Mouse (Mus musculus) kidney, adult 9 months (tissue): ENCODE measurements at regions not wholly inside any gene's neighbourhood (a gene's known extent, or its start where the extent isn't known, plus 50 kb on each side); places are given as distances from the start of the nearest gene placed in this dataset.

Experiments used
- DNase-seq: peaks from one replicate; pipeline ENCODE4 v3.0.0; 2022

DNA sequence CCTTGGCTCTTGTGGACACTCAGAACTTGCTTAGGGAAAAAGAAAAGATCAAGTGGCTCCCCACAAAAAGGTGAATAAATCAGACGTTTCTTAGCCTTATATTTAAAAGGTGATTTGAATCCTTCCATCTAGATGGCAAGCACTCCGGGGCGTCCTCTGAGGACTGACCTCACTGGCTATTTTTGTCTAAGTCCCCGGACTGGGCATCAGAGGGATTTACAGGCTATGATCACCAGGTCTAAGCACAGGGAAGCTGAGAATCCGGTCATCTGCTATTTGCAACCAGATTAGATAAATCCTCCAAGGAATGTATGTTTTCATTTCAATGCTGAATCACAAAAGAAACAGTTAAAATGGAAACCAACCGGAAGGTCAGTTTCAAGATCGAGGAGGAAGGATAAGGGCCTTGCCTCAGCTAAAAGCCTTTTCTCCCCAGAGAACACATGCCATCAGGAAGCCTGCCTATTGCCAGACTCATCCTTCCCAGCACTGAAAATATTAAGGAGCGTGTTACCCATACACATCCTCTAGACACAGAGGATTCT is 342.1 kb downstream of the Lpin1 start:
- no peak for DNase-seq

DNA sequence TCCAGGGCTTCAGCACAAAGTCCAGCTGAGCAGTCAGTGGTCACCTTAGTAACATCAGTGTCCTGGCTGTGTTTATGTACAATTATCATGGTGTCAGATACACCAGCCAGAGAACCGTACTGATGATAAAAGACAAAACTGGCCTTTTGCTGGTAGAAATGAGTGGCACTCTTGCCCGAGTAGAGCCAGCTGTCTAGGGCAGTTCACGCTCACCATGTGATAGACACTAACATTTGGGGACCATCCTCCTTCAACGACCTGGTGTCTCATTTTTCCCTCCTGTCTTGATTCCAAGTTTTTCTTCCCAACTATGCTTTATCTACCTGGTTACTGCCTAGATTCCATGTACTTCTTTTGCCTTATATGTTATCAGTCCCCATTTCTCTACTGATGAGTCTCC is 349.3 kb downstream of the Lpin1 start:
- no peak for DNase-seq

DNA sequence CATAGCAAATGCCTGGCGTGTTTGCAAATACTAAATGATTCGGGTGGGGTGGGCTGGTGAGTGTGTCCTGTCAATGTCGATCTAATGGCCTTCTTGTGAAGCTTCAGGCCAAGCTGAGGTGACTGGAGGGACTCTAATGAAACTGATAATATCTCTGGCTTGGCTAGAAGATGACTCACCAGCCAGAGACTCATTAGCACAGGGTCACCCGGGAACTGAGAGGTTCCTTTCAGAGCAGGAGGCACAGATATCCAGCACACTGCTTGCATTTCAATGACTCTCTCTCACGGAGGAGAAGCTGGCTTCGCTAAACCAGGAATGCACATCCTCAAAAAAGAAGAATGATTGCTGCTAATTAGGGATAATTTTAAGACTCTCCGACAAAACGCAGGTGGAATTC is 349.8 kb downstream of the Lpin1 start:
- DNase-seq = no peak

DNA sequence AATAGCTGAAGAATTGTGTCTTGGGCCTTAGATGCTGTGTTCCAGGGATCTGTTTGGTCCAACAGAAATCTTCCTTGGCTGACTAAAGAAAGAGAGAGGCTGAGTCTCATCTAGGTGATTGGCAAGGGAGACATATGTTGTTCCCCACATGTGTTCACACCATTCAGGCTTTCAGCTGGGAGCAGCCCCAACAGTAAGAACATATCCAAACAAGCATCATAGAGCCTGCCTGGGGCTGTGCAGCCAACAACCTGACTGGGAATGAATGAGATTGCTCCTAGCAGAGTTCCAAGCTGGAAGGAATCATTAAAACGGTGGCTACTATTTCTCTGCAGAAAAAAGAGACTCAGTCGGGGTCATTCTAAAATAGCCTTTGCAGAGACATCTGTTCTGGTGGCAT is 350.3 kb downstream of the Lpin1 start:
- DNase-seq = no peak

DNA sequence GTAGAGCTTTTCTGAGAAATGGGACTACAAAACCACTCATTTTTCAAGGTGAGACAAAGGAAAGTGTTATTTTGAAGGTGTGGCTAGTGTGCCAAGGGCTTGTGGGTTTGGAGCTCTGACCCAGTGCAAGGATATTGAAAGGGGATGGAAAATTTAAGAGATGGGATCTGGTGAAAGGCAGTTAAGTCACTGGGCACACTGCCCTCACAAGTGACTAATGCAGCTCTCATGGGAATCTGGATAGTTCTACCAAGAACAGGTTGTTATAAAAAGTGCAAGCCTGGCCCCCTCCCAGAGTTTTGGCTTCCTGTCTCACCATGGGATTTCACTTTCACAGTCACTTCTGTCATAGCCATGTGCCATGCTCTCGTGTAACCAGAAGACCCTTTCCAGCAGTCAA is 360.1 kb downstream of the Lpin1 start:
- no peak for DNase-seq

DNA sequence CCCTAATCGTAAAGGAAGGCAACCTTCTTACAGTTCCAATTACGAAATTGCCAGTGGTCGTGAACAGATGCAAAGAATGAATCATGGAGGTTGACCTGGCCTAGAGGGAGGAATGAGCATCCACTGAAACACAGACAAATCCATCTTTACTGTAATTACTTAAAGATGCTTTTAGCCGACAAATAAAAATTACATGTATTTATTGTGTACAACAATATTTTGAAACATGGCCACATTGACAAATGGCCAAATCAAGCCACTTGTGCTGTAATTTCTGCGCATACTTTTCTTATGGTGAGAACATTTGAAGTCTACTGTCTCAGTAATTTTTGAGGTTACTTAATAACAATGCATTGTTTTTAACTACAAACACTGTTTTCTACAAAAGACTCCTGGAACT is 360.7 kb downstream of the Lpin1 start:
- DNase-seq = no peak

DNA sequence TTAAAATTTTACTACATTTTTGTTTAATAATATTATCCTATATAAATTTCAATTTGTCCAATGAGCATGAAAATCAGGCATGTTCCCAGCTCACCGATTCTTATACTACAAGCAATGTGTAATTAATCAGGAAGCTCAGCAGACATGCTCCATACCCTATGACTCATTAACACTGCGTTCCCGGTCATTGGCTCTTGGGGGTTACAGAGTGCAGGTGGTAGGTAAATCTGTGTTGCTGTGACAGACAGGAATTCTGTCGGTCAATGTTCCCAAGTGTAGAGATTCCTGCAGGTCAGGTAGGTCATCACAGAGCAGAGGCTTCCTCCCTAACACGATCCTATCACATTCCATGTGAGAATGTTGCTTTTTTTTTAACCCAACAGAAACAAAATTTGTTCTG is 371.0 kb downstream of the Lpin1 start:
- no peak for DNase-seq

DNA sequence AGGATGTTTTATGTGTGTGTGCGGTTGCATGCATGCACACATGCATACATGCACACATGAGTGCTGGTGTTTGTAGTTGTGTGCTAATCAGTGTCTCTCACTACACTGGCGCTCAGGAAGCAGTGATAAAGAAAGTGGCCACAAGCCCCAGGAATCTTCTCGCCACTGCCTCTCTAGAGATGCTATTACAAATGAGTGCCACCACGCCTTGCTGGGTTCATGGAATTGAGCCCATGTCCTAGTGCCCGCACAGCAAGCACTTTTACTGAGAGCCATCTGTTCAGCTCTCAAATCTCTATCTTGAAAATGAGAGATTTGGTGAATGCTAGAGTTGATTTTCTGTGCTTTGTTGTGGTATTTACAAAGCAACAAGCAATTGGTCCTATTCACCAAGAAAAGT is 373.3 kb downstream of the Lpin1 start:
- DNase-seq = no peak

DNA sequence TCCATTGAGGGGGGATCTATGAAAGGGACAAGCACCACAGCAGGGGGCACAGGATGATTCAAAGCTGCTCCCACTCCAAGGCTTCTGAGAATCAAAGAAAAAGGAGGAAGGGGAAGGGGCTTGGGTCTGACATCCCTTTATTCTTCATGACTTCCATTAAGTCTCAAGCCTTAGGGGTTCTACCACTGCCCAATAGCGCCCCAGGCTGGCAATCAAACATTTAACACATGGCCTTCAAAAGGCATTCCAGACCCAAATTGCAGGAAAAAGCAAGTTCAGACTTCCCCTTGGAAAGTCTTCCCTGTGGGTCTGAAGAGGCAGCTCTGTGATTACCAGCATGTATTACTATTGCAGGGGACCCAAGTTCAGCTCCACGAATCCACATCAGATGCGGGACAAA is 377.2 kb downstream of the Lpin1 start:
- peak; percentile 18 for DNase-seq

DNA sequence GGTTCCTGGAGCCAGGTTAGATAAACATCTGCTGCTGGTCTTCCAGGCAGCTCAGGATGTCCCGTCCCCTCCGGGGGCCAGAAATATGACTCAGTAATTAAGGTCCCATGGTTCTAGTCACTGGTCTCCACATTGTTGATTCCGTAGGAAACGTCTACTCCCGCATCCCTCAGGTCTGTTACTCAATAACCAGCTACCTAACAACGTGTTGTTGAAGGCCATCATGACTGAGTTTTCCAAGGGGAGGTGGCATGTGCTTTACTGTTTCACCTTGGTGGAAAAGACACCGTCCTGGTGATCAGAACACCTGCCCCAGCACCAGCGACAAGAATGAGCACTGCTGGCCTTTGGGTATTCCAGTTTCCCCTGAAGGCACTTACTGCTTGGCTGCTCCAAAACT is 377.9 kb downstream of the Lpin1 start:
- DNase-seq = peak; percentile 31

DNA sequence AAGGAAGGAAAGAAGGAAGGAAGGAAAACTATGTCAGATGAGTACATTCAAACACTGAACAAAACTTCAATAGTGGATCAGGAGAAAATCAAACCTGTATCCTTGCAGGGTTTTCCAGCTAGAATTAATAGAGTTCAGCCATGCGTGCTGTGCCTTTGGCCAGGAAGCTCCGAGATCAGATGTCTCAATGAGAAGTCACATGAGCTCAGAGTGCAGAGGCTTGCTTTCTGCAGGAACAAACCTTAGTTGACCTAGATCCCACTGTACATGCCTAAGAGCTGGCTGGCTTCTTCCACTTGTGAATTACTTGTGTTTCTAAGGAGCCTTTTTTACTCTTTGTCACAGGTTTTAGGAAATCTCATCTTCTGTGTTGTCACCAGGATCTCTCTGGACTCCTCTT is 378.7 kb downstream of the Lpin1 start:
- DNase-seq = peak; percentile 76

DNA sequence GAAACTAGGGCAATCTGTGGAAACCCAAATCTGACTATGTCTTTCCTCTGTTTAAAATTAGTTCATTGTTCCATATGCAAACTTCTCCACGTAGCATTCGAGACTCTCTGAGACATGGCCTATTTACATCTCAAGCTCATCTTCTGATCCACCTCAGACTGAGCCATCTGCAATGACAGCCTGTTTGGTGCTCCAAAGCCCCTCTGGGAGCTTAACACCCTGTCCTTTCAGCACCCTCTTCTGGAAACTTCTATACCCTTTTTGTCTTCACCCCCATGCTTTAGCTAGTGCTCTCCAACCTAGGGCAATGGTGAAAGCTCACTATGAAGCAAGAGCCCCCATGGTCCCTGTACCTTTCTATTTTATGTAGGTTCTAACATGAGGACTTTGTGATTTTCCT is 379.7 kb downstream of the Lpin1 start:
- DNase-seq = peak; percentile 18

DNA sequence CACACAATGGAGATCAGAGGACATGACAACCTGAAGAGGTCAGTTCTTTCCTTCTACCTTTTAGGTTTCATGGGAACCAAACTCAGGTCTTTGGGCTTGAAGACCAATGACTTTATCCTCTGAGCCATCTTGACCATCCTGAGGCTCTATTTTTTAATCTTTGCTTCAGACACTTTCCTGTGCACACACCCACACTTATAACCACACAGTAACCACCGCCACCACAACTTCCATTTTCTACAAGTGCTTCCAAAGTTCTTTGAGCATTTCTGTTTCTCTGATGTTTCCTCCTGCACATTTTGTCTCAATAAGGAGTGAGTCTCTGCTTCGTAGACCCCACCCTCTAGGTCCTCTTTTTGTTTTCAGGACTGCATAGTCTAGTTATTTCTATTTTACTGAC is 385.3 kb downstream of the Lpin1 start:
- no peak for DNase-seq

DNA sequence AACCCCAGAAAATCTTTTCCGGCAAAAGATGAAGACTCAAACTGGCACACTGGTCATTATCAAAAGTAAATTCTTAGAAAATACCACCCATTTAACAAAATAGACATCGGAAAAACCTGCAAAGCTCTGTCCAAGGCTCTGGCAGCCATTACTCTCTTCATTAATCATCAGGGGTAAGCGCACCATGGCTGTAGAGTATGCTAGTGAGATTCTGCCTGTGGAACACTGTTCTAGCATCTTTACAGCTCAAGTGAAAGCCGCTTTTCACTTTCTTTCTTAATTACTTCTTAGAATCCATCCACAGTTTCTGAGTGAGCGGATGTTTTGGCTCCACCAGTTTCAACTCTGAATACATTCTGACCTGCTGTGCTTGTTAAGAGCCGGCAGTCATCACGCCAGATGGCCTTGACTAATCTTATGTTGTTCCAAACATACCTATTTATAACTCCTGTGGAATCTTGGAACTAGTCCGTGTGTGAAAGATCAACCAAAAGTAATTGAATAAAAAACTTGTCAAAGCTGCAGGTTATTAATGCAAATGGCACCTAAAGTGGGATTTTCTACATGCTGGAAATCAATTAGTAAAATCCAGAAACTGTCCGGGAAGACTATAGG is 387.8 kb downstream of the Lpin1 start:
- no peak for DNase-seq

DNA sequence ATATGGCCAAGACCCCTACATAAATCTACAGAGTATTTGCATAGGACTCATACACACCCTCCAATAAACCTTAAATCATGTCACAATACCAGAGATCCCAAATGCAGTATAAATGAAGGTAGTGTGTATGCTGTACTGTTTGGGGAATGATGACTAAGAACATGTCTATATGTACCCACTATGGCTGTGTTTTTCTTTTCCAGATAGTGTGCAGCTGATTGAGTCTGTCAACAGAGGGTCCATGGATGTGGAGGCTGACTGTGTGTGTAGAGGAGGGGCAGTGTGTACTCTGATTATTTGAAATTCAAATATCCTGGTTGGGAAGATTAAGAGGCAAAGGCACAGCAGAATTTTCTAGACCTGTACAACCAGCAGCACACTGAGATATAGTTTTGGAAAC is 388.6 kb downstream of the Lpin1 start:
- no peak for DNase-seq

DNA sequence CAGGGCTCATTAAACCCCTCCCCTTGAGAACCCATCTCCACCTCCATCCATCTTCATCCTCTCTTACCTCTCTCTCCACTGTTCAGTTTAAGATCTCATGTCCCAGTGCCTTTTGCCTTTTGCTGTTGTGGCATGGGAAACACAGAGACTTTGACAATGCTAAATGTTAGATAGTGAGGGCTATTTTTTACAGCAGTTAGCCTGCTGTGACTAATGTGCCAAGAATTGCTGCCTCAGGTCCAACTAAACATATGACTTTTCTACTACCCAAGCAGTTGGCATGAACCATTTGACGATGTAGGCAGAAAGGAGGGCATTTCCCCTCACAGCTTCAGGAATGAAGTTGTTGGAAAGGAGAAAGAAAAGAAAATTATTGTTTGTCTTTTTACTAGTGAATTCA is 389.6 kb downstream of the Lpin1 start:
- DNase-seq = peak; percentile 34

DNA sequence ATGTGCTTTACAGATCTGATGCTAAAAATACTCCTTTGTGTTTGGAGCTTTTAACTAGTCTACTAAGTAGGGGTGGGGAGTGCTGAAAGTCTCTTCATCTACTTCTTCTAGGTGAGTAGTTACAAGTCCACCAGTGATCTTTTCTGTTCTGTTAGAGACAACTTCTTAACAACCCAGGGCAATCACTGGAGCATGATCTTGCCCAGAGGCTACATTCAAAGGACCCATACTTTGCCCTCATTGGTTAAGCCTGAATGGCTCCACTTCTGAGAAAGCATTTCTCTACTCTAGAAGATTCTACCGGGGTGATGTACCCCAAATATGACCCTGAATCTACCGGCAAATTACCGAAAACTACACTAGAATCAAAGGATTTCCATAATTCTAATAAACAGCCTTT is 390.2 kb downstream of the Lpin1 start:
- DNase-seq = peak; percentile 70

DNA sequence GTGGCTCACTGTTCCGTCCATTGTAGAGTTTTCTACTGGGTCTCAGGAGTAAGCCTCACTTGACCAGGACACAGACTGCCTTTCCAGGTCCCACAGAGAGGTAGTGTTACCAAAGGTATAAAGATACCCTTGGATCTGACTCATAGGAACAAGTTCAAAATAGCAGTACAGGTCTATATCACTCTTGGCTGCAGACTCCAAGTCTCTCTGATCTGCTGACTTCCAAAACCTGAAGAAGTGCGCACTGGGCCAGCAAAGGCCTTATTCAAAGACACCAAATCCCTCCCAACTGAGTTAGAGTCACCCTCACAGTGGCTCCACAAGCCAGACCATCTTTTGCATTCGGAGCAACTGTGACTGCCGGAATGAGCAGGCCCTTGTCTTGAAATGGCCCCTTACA is 391.9 kb downstream of the Lpin1 start:
- no peak for DNase-seq

DNA sequence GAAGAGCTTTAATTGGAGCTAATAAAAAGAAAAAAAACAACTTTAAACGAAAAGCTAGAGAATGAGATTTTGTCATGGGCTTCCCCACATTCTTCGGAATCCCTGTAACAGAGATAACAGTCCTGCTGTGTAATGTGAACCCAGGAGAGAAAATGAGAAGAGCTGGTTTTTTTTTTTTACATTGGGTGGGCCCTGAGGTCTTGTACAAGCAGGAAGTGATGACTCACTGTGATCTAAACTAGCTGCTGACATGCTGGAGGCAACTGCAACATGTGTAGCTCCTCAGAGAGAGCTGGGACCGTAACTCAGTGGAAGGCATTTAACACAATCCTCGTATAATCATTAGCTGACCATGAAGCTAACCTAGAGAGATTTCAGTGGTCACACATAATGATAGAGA is 393.8 kb upstream of the Trib2 start:
- no peak for DNase-seq

DNA sequence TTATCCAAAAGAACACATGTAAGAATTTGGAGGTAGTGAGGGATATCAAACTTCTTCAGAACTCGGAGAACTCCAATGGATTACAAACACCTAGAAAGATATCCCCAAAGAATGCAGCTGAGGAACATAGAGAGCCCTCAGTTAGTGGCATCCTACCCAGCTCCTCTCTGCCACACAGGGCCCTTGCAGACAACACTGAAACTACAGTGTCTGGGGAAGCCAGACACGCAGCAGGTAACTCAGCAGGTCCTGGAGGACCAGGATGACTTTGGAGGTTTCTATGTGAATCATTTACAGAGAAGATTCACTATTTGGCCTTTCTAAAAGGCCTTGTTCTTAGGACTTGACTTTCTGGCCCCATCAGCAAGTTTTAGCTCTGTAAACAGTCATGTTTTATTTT is 393.4 kb upstream of the Trib2 start:
- peak; percentile 56 for DNase-seq

DNA sequence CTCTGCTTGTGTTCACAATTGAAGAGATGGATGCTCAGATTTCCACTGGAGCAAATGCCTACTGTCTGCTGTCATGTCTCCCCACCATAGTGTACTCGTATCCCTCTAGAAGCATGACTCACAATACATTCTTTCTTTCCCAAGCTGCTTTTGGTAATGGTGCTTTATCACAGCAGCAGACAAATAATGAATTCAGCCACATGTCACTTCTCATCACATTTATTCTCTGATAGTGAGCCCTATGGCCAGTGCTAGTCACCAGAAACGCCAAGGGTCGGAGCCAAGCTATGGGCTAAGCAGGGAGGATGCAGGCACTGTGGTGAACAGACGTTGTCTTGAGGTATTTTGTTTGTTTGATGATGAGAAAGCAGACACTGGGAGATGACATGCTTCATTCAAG is 388.2 kb upstream of the Trib2 start:
- no peak for DNase-seq

DNA sequence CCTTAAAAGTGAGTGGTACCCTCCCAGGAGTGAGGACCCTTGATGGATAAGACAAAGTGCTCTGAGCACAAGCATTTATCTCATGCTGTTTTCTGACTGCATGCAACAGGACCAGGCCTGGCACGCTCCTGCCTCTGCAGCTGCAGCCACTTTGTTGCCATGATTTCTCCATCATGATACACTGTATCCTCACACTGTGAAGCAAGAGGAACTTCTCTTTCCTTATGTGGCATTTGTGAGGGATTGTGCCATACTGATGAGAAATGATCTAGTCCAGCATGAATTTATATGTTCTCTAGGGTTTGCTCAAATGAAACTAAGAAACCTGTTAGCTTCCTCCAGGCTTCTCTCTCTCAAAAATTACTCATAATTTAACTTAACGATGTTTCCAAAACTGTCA is 380.2 kb upstream of the Trib2 start:
- DNase-seq = no peak

DNA sequence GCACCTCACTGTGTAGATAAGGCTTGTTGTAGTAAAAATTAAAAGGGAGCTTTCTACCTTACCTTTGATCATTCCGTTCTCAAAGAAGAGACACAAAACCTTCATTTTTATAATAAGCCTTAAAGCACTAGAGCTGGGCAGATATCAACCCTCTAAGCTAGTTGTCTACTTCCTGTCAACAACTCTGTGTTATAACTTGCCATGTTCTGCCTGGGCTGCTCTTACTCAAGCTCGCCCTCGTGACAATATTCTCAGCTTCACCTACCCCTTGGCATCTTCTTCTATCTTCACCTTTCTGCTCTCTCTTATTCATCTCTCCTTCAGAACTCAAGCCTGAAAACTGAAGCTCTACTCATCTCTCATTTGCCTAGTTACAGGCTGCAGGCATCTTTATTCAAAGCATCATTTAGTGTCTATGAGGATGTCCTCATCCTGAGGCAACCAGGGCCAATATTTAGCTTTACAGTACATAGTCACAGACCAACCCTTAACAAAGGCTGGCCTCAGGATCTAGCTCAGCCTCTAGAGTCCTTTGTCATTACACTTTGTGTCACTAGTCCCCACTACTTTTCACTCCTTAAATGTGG is 375.2 kb upstream of the Trib2 start:
- no peak for DNase-seq

DNA sequence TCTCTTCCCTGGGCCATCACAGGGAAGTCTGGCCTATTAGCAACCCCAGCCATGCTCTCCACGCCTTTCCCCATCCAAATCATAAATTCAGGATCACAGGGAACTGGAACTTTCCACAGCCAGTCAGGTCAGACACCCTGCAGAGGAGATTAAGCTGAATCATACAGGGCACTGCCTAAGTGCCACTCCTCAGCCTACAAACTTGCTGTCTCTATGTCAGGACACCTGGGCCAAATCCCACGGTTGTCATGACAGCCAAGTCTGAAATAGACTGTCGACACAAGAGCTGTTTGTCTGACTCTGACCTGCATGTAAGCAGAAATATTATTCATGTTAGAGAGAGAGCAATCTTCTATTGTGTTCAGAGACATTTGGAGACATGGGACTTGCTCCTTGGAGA is 374.0 kb upstream of the Trib2 start:
- DNase-seq = no peak

DNA sequence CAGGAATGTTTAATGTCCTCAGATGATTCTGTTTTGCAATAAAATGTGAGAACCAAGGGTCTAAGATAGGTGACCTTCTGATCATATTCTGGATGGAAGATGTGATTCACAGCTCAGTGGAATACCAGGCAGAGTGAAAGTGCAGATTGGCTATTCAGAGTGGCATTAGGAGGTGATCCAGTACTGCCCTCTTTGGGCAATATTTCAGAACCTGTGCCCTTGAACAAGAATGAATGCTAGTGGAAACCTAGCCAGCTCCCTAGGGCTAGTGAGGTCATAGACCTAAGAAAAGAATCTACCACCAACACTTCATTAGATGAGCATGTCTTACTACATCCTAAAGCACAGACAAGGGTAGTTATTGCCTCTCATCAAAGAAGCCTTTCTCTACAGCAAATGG is 372.7 kb upstream of the Trib2 start:
- peak; percentile 56 for DNase-seq
